Mouse (Mus musculus): ENCODE data around the gene Nhsl2. TPM values are rescaled to one million over a fixed set of nuclear protein-coding genes. Genes with fewer than 3 reads are reported as not detected.
A peak's percentile ranks its signal among the peaks of the same experiment; 100 is the strongest.

Nhsl2 gene
- total RNA-seq, 1 experiment, result 1.1 TPM

DNA sequence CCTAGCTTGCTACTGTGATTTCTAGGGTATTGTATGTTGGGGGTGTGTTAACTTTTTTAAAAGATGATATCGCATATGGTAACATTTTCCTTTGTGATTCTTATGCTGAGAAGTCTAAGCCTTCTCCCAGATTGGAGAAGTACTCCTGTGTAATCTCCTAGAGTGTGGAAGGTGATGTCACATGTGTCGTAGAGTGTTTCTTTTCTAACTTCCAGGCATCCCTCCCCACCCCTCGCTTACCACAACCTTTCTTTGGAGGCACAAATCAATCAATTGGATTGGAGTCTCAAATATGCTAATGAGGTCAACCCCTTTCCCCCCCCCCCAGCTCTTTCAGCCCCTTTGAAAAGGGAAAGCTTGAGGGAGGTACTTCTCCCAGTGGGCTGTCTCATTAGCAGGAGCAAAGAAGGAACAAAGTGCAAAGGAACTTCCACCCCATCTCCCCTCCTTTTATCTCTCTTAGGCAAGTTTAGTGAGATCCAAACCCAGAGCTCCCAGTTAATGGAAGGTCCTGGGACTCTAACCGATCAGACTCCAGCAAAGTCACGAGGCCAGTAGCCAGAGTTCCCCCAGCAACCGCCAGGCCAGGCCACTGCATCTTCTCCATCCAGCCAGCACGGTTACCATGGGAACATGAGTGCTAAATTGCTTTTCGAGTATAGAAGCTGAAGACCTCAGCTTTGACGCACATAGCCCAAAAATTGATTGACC lies 137.6 kb downstream of the Nhsl2 start:
- TF ChIP-seq ZNF384 (IDR thresholded peaks at IDR 0.05; ENCODE audit: low read depth, low read length) (no peak), MAFK (IDR thresholded peaks at IDR 0.05; ENCODE audit: insufficient read depth, low read depth, low read length) (no peak), CHD2 (IDR thresholded peaks at IDR 0.05; ENCODE audit: low read depth, low read length) (no peak), ZC3H11A (IDR thresholded peaks at IDR 0.05; ENCODE audit: borderline replicate concordance, low read depth, low read length) (no peak), HCFC1 (IDR thresholded peaks at IDR 0.05; ENCODE audit: borderline replicate concordance, insufficient read depth, low read length) (no peak)
- Histone ChIP-seq H3K9me3 (ENCODE audit: control insufficient read depth, insufficient read depth, low read depth, low read length) (no peaks in the 10 kb centered on the region), H3K9ac (ENCODE audit: insufficient read depth, low read depth, low read length, poor library complexity, severe bottlenecking) (no peak overlapping the region), H3K4me3 (ENCODE audit: insufficient read depth in 1 of 2, low read depth in 1 of 2, low read length in 2 of 2, poor library complexity in 1 of 2, severe bottlenecking in 1 of 2) (no peak overlapping the region), H3K27ac (ENCODE audit: insufficient read depth, low read depth, low read length, poor library complexity, severe bottlenecking) (no peak overlapping the region), H3K36me3 (ENCODE audit: control insufficient read depth, insufficient read depth, low read length, poor library complexity, severe bottlenecking) (no peaks in the 10 kb centered on the region), H3K4me1 (ENCODE audit: control insufficient read depth in 2 of 2, insufficient read depth in 2 of 2, low read length in 2 of 2, poor library complexity in 1 of 2) (peaks cover 0 to 19% of the 10 kb centered on the region in 2 experiments; a peak in 2 of 4 replicates)
- in situ Hi-C loops (cut with MboI; ENCODE audit: low sequenced_read_pairs in 2 of 2, unreplicated experiment in 2 of 2), result no loop called here
- no peak for DNase-seq (ENCODE audit: low read depth, low spot score)

DNA sequence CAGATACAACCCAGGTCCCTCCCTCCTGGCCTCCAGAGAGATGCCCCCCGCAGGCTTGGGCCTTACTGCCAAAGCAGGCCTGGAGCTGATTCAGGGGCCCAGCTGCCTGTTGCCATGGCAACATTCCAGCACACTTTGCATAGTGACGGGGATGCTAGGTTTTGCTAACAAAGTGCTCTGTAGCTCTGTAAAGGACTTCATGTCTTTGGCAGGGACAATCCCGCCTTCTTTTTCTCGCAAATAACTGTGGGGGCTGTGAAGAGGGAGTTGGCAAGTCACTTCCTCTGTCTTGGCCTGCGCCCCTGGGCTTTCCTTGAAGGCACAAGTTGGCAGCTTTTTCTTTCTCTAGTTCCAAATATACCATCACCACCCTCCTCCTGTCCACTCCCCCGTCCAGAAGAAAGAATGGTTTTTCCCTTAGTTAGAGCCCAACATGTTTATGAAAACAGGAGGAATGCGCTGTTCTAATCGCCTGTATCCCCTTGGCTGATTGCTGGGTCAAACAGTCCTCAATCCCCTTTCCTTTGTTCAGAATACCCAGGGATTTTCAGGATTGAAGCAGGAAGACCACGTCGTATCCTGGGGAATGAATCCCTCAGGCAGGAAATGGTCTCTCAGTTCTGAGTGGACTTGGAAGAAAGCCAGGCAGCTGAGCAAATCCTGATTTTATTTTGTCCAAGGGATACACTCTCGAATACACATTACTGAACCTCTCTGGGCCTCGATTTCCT lies 144.8 kb downstream of the Nhsl2 start:
- no peak overlapping the region for H3K27ac ChIP-seq (ENCODE audit: insufficient read depth, low read depth, low read length, poor library complexity, severe bottlenecking)
- DNase-seq (ENCODE audit: low read depth, low spot score), result no peak
- no peaks in the 10 kb centered on the region for H3K4me1 ChIP-seq (ENCODE audit: control insufficient read depth in 2 of 2, insufficient read depth in 2 of 2, low read length in 2 of 2, poor library complexity in 1 of 2)
- no peak overlapping the region for H3K9ac ChIP-seq (ENCODE audit: insufficient read depth, low read depth, low read length, poor library complexity, severe bottlenecking)
- no peaks in the 10 kb centered on the region for H3K9me3 ChIP-seq (ENCODE audit: control insufficient read depth, insufficient read depth, low read depth, low read length)
- TF ChIP-seq ZC3H11A (IDR thresholded peaks at IDR 0.05; ENCODE audit: borderline replicate concordance, low read depth, low read length) (no peak), MAFK (IDR thresholded peaks at IDR 0.05; ENCODE audit: insufficient read depth, low read depth, low read length) (no peak), CHD2 (IDR thresholded peaks at IDR 0.05; ENCODE audit: low read depth, low read length) (no peak), HCFC1 (IDR thresholded peaks at IDR 0.05; ENCODE audit: borderline replicate concordance, insufficient read depth, low read length) (no peak), ZNF384 (IDR thresholded peaks at IDR 0.05; ENCODE audit: low read depth, low read length) (no peak)
- no peak overlapping the region for H3K4me3 ChIP-seq (ENCODE audit: insufficient read depth in 1 of 2, low read depth in 1 of 2, low read length in 2 of 2, poor library complexity in 1 of 2, severe bottlenecking in 1 of 2)
- in situ Hi-C loops (cut with MboI; ENCODE audit: low sequenced_read_pairs in 2 of 2, unreplicated experiment in 2 of 2), result no loop called here
- no peaks in the 10 kb centered on the region for H3K36me3 ChIP-seq (ENCODE audit: control insufficient read depth, insufficient read depth, low read length, poor library complexity, severe bottlenecking)

DNA sequence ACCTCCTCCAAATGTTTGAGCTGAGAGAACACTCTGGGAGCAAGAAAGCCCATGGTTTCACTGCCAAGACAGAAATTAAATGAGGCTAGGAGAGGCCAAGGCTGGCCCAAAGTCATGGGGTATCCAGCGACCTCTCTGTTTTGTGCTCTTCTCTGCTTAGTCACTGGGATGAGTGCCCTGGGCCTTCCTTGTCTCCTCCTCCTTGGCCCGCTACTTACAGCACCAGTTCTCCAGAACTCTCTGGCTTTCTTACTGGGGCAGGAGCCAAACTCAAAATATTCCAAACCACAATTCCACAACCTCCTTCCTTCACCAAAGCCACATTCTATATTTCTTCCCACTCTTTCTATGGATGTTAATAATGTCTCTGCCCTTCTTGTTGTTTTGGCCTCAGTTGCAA lies 147.5 kb downstream of the Nhsl2 start:
- no peak overlapping the region for H3K4me3 ChIP-seq (ENCODE audit: insufficient read depth in 1 of 2, low read depth in 1 of 2, low read length in 2 of 2, poor library complexity in 1 of 2, severe bottlenecking in 1 of 2)
- no peaks in the 10 kb centered on the region for H3K4me1 ChIP-seq (ENCODE audit: control insufficient read depth in 2 of 2, insufficient read depth in 2 of 2, low read length in 2 of 2, poor library complexity in 1 of 2)
- H3K36me3 ChIP-seq (ENCODE audit: control insufficient read depth, insufficient read depth, low read length, poor library complexity, severe bottlenecking), result no peaks in the 10 kb centered on the region
- H3K9me3 ChIP-seq (ENCODE audit: control insufficient read depth, insufficient read depth, low read depth, low read length), result no peaks in the 10 kb centered on the region
- H3K9ac ChIP-seq (ENCODE audit: insufficient read depth, low read depth, low read length, poor library complexity, severe bottlenecking), result no peak overlapping the region
- no peak overlapping the region for H3K27ac ChIP-seq (ENCODE audit: insufficient read depth, low read depth, low read length, poor library complexity, severe bottlenecking)
- TF ChIP-seq CHD2 (IDR thresholded peaks at IDR 0.05; ENCODE audit: low read depth, low read length) (no peak), ZNF384 (IDR thresholded peaks at IDR 0.05; ENCODE audit: low read depth, low read length) (no peak), MAFK (IDR thresholded peaks at IDR 0.05; ENCODE audit: insufficient read depth, low read depth, low read length) (no peak), HCFC1 (IDR thresholded peaks at IDR 0.05; ENCODE audit: borderline replicate concordance, insufficient read depth, low read length) (no peak), ZC3H11A (IDR thresholded peaks at IDR 0.05; ENCODE audit: borderline replicate concordance, low read depth, low read length) (no peak)
- in situ Hi-C loops (cut with MboI; ENCODE audit: low sequenced_read_pairs in 2 of 2, unreplicated experiment in 2 of 2), result no loop called here
- DNase-seq (ENCODE audit: low read depth, low spot score), result no peak

DNA sequence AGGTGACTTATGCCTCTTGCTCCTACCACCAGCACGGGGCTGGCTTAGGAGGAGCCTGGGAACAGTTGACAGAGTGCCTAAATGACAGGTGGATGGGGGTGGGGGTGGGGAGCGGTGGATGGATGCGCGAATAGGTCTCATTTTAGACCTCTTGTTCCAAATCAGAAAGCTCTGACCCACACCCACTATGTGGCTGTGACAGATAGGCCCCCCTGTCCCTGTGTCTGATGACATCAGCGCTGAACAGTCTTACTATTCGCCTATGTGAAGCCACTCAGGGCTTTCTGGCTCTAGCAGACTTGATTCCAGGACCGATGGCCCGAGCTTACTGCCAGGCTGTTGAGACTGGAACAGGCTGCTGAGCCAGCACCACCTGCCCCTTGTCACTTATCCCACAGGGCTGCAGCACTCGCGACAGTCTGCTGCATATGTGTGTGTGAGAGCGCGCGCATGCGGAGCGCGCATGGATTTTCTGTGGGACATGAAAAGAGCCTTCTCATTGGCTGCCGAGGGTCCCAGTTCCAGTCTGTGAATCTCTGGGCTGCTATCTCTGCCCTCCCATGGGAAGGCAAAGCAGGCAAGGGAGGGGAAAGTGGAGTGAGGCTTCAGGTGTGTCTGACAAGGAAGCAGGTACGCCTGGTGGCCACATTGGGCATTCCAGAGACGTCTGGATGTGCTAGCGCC lies 154.6 kb downstream of the Nhsl2 start:
- H3K27ac ChIP-seq (ENCODE audit: insufficient read depth, low read depth, low read length, poor library complexity, severe bottlenecking), result 0 out of 2 replicates have a peak overlapping the region, but pooled peaks have one; percentile 12
- H3K4me3 ChIP-seq (ENCODE audit: insufficient read depth in 1 of 2, low read depth in 1 of 2, low read length in 2 of 2, poor library complexity in 1 of 2, severe bottlenecking in 1 of 2), result peak overlapping the region in 1 of 2 experiments; percentile 20; a peak in 2 of 4 replicates
- TF ChIP-seq ZC3H11A (IDR thresholded peaks at IDR 0.05; ENCODE audit: borderline replicate concordance, low read depth, low read length) (no peak), MAFK (IDR thresholded peaks at IDR 0.05; ENCODE audit: insufficient read depth, low read depth, low read length) (no peak), CHD2 (IDR thresholded peaks at IDR 0.05; ENCODE audit: low read depth, low read length) (no peak), HCFC1 (IDR thresholded peaks at IDR 0.05; ENCODE audit: borderline replicate concordance, insufficient read depth, low read length) (no peak), ZNF384 (IDR thresholded peaks at IDR 0.05; ENCODE audit: low read depth, low read length) (no peak)
- DNase-seq (ENCODE audit: low read depth, low spot score), result no peak
- peaks cover 0 to 18% of the 10 kb centered on the region in 2 experiments; a peak in 1 of 4 replicates for H3K4me1 ChIP-seq (ENCODE audit: control insufficient read depth in 2 of 2, insufficient read depth in 2 of 2, low read length in 2 of 2, poor library complexity in 1 of 2)
- H3K9ac ChIP-seq (ENCODE audit: insufficient read depth, low read depth, low read length, poor library complexity, severe bottlenecking), result no peak overlapping the region
- in situ Hi-C loops (cut with MboI; ENCODE audit: low sequenced_read_pairs in 2 of 2, unreplicated experiment in 2 of 2), result no loop called here
- no peaks in the 10 kb centered on the region for H3K9me3 ChIP-seq (ENCODE audit: control insufficient read depth, insufficient read depth, low read depth, low read length)
- no peaks in the 10 kb centered on the region for H3K36me3 ChIP-seq (ENCODE audit: control insufficient read depth, insufficient read depth, low read length, poor library complexity, severe bottlenecking)
